Mouse (Mus musculus): ENCODE measurements around the gene Iqcn.

The Iqcn gene

GRCm38 (mm10) chr8:70755661-70756475 lies 52.6 kb downstream of the Iqcn start:
- no peak for DNase-seq (ENCODE audit: low spot score)

GRCm38 (mm10) chr8:70756476-70757040 lies 53.3 kb downstream of the Iqcn start:
- no peak for DNase-seq (ENCODE audit: low spot score)

GRCm38 (mm10) chr8:70757523-70758307 lies 54.5 kb downstream of the Iqcn start:
- no peak for DNase-seq (ENCODE audit: low spot score)

- no peak for DNase-seq (ENCODE audit: low spot score)
Observed at GRCm38 (mm10) chr8:70758308-70758615, 55.0 kb downstream of the Iqcn start.

GRCm38 (mm10) chr8:70758616-70759561 lies 55.6 kb downstream of the Iqcn start:
- no peak for DNase-seq (ENCODE audit: low spot score)

- no peak for DNase-seq (ENCODE audit: low spot score)
Observed at GRCm38 (mm10) chr8:70760350-70760749, 57.1 kb downstream of the Iqcn start.

GRCm38 (mm10) chr8:70760775-70761406 lies 57.6 kb downstream of the Iqcn start, which contains the start of gene Mpv17l2:
Gene Mpv17l2 (minus strand): TSS chr8:70760946.
- peak; percentile 99 for DNase-seq (ENCODE audit: low spot score)

- DNase-seq (ENCODE audit: low spot score): no peak
Observed at GRCm38 (mm10) chr8:70762118-70762517, 58.9 kb downstream of the Iqcn start.

- no peak for DNase-seq (ENCODE audit: low spot score)
Observed at GRCm38 (mm10) chr8:70763354-70763753, 60.1 kb downstream of the Iqcn start.

- DNase-seq (ENCODE audit: low spot score): peak; percentile 83
Observed at GRCm38 (mm10) chr8:70764026-70764425, 60.8 kb downstream of the Iqcn start.

- no peak for DNase-seq (ENCODE audit: low spot score)
Observed at GRCm38 (mm10) chr8:70764676-70765075, 61.4 kb downstream of the Iqcn start.

GRCm38 (mm10) chr8:70765329-70765728 lies 62.1 kb downstream of the Iqcn start:
- DNase-seq (ENCODE audit: low spot score): no peak

- peak; percentile 59 for DNase-seq (ENCODE audit: low spot score)
Observed at GRCm38 (mm10) chr8:70765838-70766570, 62.7 kb downstream of the Iqcn start.

GRCm38 (mm10) chr8:70766571-70767440 lies 63.5 kb downstream of the Iqcn start:
- DNase-seq (ENCODE audit: low spot score): peak; percentile 92

Data from yolk sac, embryonic 10.5 days (tissue).